Mouse (Mus musculus) midbrain, postnatal 0 days (tissue): ENCODE measurements around the gene Adamts17. TPM values are rescaled to one million over a fixed set of nuclear protein-coding genes. Genes with fewer than 3 reads are reported as not detected.

Source experiments
- ATAC-seq: fragments of 200-750 bp; cut with Nextera tagmentation; 2 replicates; pipeline ENCODE4 v1.8.0; 2017; ENCODE audit warnings: moderate number of reproducible peaks, mild to moderate bottlenecking, moderate TSS enrichment, moderate library complexity; ENCODE audit not compliant: low FRiP score
- DNase-seq: peaks from one replicate; pipeline ENCODE4 v3.0.0-alpha.2; 2015; ENCODE audit warnings: low spot score
- H3K27ac ChIP-seq: fragments of 300-500 bp; sonication (generic); 2 replicates; pipeline ENCODE4 v1.5.1; 2014; ENCODE audit warnings: low read depth, mild to moderate bottlenecking, low read length, mixed read lengths
- H3K27me3 ChIP-seq: fragments of 300-500 bp; sonication (generic); 2 replicates; pipeline ENCODE4 v1.6.1; 2014; ENCODE audit warnings: low read length, control low read depth, mixed read lengths; ENCODE audit not compliant: insufficient read depth
- H3K36me3 ChIP-seq: fragments of 300-500 bp; sonication (generic); 2 replicates; pipeline ENCODE4 v1.6.1; 2014; ENCODE audit warnings: low read length, control low read depth, mixed read lengths; ENCODE audit not compliant: insufficient read depth
- H3K4me1 ChIP-seq: fragments of 300-500 bp; sonication (generic); 2 replicates; pipeline ENCODE4 v1.6.1; 2014; ENCODE audit warnings: mild to moderate bottlenecking, control low read depth, antibody characterized with exemption, low read length, mixed read lengths; ENCODE audit not compliant: insufficient read depth
- H3K4me2 ChIP-seq: fragments of 300-500 bp; sonication (generic); 2 replicates; pipeline ENCODE4 v1.6.1; 2014; ENCODE audit warnings: low read depth, mild to moderate bottlenecking, low read length, mixed read lengths; ENCODE audit not compliant: poor library complexity, severe bottlenecking
- H3K4me3 ChIP-seq: fragments of 300-500 bp; sonication (generic); 2 replicates; pipeline ENCODE4 v1.5.1; 2014; ENCODE audit warnings: low read depth, mild to moderate bottlenecking, low read length, moderate library complexity
- H3K9ac ChIP-seq: fragments of 300-500 bp; sonication (generic); replicated peaks from 2 replicates; pipeline ENCODE4 v1.6.1; 2014; ENCODE audit warnings: mild to moderate bottlenecking, low read length, moderate library complexity, mixed read lengths; ENCODE audit not compliant: poor library complexity, severe bottlenecking
- H3K9me3 ChIP-seq: fragments of 300-500 bp; sonication (generic); 2 replicates; pipeline ENCODE4 v1.6.1; 2016; ENCODE audit warnings: low read length, control low read depth
- CTCF ChIP-seq: IDR thresholded peaks from 2 replicates; pipeline ENCODE4 v1.5.1; 2016; ENCODE audit warnings: antibody characterized with exemption, mild to moderate bottlenecking
- WGBS: fragments of 180-500 bp; shearing (Covaris S2); extraction: QIAGEN DNeasy Blood & Tissue Kit; methylation state at CpG from one replicate; pipeline ENCODE4 v1.1.7; 2014; 5-methylcytosine and 5-hydroxymethylcytosine counted together
- polyA plus RNA-seq: library from polyadenylated mRNA; unstranded; fragments of >200 nt; fragmentation: Nextera tagmentation; extraction: Ambion mirVana; gene quantifications from 2 replicates; pipeline ENCODE4 v1.2.1, GENCODE M21; 2015
- total RNA-seq: library from RNA; depleted of rRNA; stranded (reverse); fragments of >200 nt; gene quantifications from 2 replicates; pipeline ENCODE4 v1.2.3, GENCODE M21; 2014

The Adamts17 gene
- total and polyA plus RNA-seq, 2 experiments from 2014 or later = 3.2 to 13.0 TPM

- H3K4me3 ChIP-seq = no peak overlapping the region
- H3K9me3 ChIP-seq = no peaks in the 10 kb centered on the region
- H3K27me3 ChIP-seq = no peaks in the 10 kb centered on the region
- H3K9ac ChIP-seq = no peak overlapping the region
- DNase-seq (no peak), ATAC-seq (no peak)
- H3K36me3 ChIP-seq = no peaks in the 10 kb centered on the region
- 84% methylated on average over 12 of the region's 12 CpGs for WGBS
- H3K27ac ChIP-seq = no peak overlapping the region
- H3K4me1 ChIP-seq = no peaks in the 10 kb centered on the region
- no peak overlapping the region for H3K4me2 ChIP-seq
- TF ChIP-seq CTCF = no peak
Measured at GRCm38 (mm10) chr7:67012011-67012751, 172.6 kb downstream of the Adamts17 start.

- H3K9me3 ChIP-seq = no peaks in the 10 kb centered on the region
- no peak for ATAC-seq
- no peak overlapping the region for H3K9ac ChIP-seq
- no peaks in the 10 kb centered on the region for H3K27me3 ChIP-seq
- 92% methylated on average over 12 of the region's 12 CpGs for whole genome bisulfite sequencing
- H3K4me3 ChIP-seq = no peak overlapping the region
- no peak for TF ChIP-seq CTCF
- no peak overlapping the region for H3K27ac ChIP-seq
- no peaks in the 10 kb centered on the region for H3K36me3 ChIP-seq
- no peak overlapping the region for H3K4me2 ChIP-seq
- DNase-seq = no peak
- H3K4me1 ChIP-seq = no peaks in the 10 kb centered on the region
Measured at GRCm38 (mm10) chr7:67013211-67013895, 173.8 kb downstream of the Adamts17 start.

GRCm38 (mm10) chr7:67019937-67020336 is 180.4 kb downstream of the Adamts17 start:
- Histone ChIP-seq H3K27me3 (no peaks in the 10 kb centered on the region), H3K9me3 (no peaks in the 10 kb centered on the region), H3K36me3 (no peaks in the 10 kb centered on the region), H3K4me1 (no peaks in the 10 kb centered on the region), H3K9ac (no peak overlapping the region), H3K27ac (no peak overlapping the region), H3K4me2 (no peak overlapping the region), H3K4me3 (no peak overlapping the region)
- no peak for TF ChIP-seq CTCF
- no peak for DNase-seq
- ATAC-seq = no peak
- 87% methylated on average over 3 of the region's 3 CpGs for WGBS

- Histone ChIP-seq H3K4me3 (no peak overlapping the region), H3K9me3 (no peaks in the 10 kb centered on the region), H3K27ac (no peak overlapping the region), H3K36me3 (no peaks in the 10 kb centered on the region), H3K4me1 (no peaks in the 10 kb centered on the region), H3K27me3 (no peaks in the 10 kb centered on the region), H3K9ac (no peak overlapping the region), H3K4me2 (no peak overlapping the region)
- ATAC-seq (no peak), DNase-seq (no peak)
- WGBS = 86% methylated on average over 20 of the region's 20 CpGs
- TF ChIP-seq CTCF = no peak
Measured at GRCm38 (mm10) chr7:67026114-67027070, 186.9 kb downstream of the Adamts17 start.

GRCm38 (mm10) chr7:67027216-67027615 is 187.7 kb downstream of the Adamts17 start:
- TF ChIP-seq CTCF = no peak
- ATAC-seq (no peak), DNase-seq (no peak)
- no peaks in the 10 kb centered on the region for H3K9me3 ChIP-seq
- no peak overlapping the region for H3K9ac ChIP-seq
- H3K4me1 ChIP-seq = no peaks in the 10 kb centered on the region
- WGBS = 92% methylated on average over 8 of the region's 8 CpGs
- no peak overlapping the region for H3K4me2 ChIP-seq
- no peaks in the 10 kb centered on the region for H3K36me3 ChIP-seq
- no peak overlapping the region for H3K27ac ChIP-seq
- H3K27me3 ChIP-seq = no peaks in the 10 kb centered on the region
- no peak overlapping the region for H3K4me3 ChIP-seq
